Comparison of ENCODE assay signal across 19 mouse cellular contexts in genomic region chr4:54765045-54765444, GRCm38 (mm10).
DNase-seq lines count a peak whose midpoint lies in the region; ATAC-seq and TF ChIP-seq lines count a peak whose summit lies in the region.
"Had no signal": no experiment of that assay in that cellular context is flagged by ENCODE, and none has a peak within 500 bp of the region (broad histone marks: within the 10 kb centered on the region; RNA-seq: fewer than 3 reads in every experiment).

No protein-coding gene starts in this region.

- H3K27ac ChIP-seq in layer of hippocampus, adult 2 months: no peak overlapping the region
- no peak overlapping the region for H3K27ac ChIP-seq in testis, adult 2 months (ENCODE audit: control insufficient read depth, insufficient read depth, low read depth, low read length)
- H3K27ac ChIP-seq in kidney, embryonic 14.5 days (ENCODE audit: low read depth, low read length): no peak overlapping the region
- H3K27ac ChIP-seq: midbrain, embryonic 13.5 days had no signal

- H3K9me3 ChIP-seq in kidney, embryonic 14.5 days (ENCODE audit: control insufficient read depth, low read length): no peaks in the 10 kb centered on the region
- H3K9me3 ChIP-seq: heart, embryonic 12.5 days; midbrain, embryonic 13.5 days had no signal

- WGBS in kidney, embryonic 14.5 days: 73% methylated on average over 1 of the region's 1 CpGs

- no peak overlapping the region for H3K4me2 ChIP-seq in kidney, embryonic 14.5 days (replicated peaks; ENCODE audit: low read depth, low read length)
- H3K4me2 ChIP-seq: heart, embryonic 12.5 days; midbrain, embryonic 13.5 days had no signal

- ATAC-seq in kidney, embryonic 14.5 days (ENCODE audit: low FRiP score, low TSS enrichment): no peak
- ATAC-seq: midbrain, embryonic 13.5 days had no signal

- H3K4me1 ChIP-seq in testis, adult 2 months (ENCODE audit: control insufficient read depth, insufficient read depth, low read length): no peaks in the 10 kb centered on the region
- no peaks in the 10 kb centered on the region for H3K4me1 ChIP-seq in kidney, embryonic 14.5 days (ENCODE audit: control insufficient read depth, insufficient read depth, low read length)
- H3K4me1 ChIP-seq: heart, embryonic 12.5 days had no signal

- no peak overlapping the region for H3K9ac ChIP-seq in kidney, embryonic 14.5 days (ENCODE audit: low read depth, low read length)
- H3K9ac ChIP-seq: heart, embryonic 12.5 days; midbrain, embryonic 13.5 days had no signal

- H3K27me3 ChIP-seq in testis, adult 2 months (ENCODE audit: control insufficient read depth, insufficient read depth, low read length): no peaks in the 10 kb centered on the region
- no peaks in the 10 kb centered on the region for H3K27me3 ChIP-seq in kidney, embryonic 14.5 days (ENCODE audit: control insufficient read depth, insufficient read depth, low read length)
- H3K27me3 ChIP-seq: heart, embryonic 12.5 days; midbrain, embryonic 13.5 days had no signal

- H3K36me3 ChIP-seq in testis, adult 2 months (ENCODE audit: control insufficient read depth, insufficient read depth, low read length): no peaks in the 10 kb centered on the region
- no peaks in the 10 kb centered on the region for H3K36me3 ChIP-seq in kidney, embryonic 14.5 days (ENCODE audit: control insufficient read depth, insufficient read depth, low read length)
- H3K36me3 ChIP-seq: heart, embryonic 12.5 days; midbrain, embryonic 13.5 days had no signal

- H3K4me3 ChIP-seq in layer of hippocampus, adult 2 months: no peak overlapping the region
- peak overlapping the region; percentile 11; the same call in 1 of the 2 replicates for H3K4me3 ChIP-seq in testis, adult 2 months (ENCODE audit: control insufficient read depth, low read depth, low read length)
- H3K4me3 ChIP-seq in kidney, embryonic 14.5 days (ENCODE audit: low read length): no peak overlapping the region
- H3K4me3 ChIP-seq: erythroblast, embryonic 14.5 days; heart, embryonic 12.5 days; midbrain, embryonic 13.5 days had no signal

- no peak for TF ChIP-seq POLR2A in testis, adult 2 months (IDR thresholded peaks at IDR 0.05; ENCODE audit: control insufficient read depth, low read depth, low read length)

- peak; percentile 28 to 34 for DNase-seq in cerebellum, postnatal 10 days
- no peak for DNase-seq in cerebellum, postnatal 4 days (ENCODE audit: low spot score in 2 of 2)
- peak; percentile 30 to 53 for DNase-seq in layer of hippocampus, adult 2 months (ENCODE audit: low spot score in 2 of 2)
- no peak for DNase-seq in layer of hippocampus, adult 11-12 months (ENCODE audit: low spot score)
- no peak for DNase-seq in testis, postnatal 10 days (ENCODE audit: low spot score)
- DNase-seq: cerebellum, postnatal 14 days; kidney, adult 2 months; kidney, postnatal 25 days; layer of hippocampus, postnatal 36 days; left cerebral cortex, postnatal 4 days; lung, adult 18-20 months; right cerebral cortex, adult 18-20 months; spleen, adult 18-20 months; thymus, postnatal 14 days had no signal

- no peak for TF ChIP-seq CTCF in layer of hippocampus, adult 2 months (conservative IDR thresholded peaks at IDR 0.05)
- no peak for TF ChIP-seq CTCF in testis, adult 2 months (IDR thresholded peaks at IDR 0.05; ENCODE audit: control insufficient read depth, insufficient read depth, insufficient replicate concordance, low read depth, low read length)

Comparison
In these comparisons a context has a peak if more than half of its experiments do, and no peak if none do; other contexts are left out.
1. DNase-seq: peak in cerebellum, postnatal 10 days (2 of 2) and layer of hippocampus, adult 2 months (2 of 2); none in cerebellum, postnatal 4 days (0 of 2), layer of hippocampus, adult 11-12 months (single experiment) and testis, postnatal 10 days (single experiment).